Mouse (Mus musculus): ENCODE data around the gene Tardbp. TPM values are rescaled to one million over a fixed set of nuclear protein-coding genes. Genes with fewer than 3 reads are reported as not detected.

The Tardbp gene
- 892 TPM for polyA plus RNA-seq (2014; fragmentation: Illumina TruSeq; extraction: RNeasy Lipid Tissue Mini Kit (QIAGEN cat#74804); ENCODE audit: low read depth, low replicate concordance)

DNA sequence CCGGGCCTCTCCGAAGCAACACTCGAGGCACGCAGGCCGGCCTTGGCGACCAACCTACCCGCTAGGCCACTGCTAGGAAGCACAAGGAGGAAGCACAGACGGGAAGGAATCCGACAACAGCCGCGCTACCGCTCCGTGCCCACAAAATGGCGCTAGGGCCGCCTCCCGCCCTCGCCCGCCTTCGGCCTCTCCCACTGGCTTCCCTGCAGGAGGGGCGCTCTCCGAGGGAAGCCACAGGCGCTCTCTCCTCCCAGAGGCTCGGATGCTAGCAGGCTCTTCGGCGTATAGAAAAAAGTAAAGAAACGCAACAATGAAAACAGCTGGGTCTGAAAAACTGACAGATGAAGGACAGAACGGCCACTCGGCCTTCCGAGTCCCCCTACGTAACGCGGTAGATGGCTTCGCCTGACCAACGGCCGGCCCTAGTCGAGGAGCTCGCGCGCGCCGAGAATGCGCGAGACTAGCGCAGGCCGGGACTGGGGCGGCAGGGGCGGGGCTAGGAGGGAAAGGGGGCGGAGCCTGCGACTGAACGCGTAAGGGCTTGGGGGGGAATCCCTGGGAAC, at the start of gene Tardbp:
Tardbp (minus strand) TSS at position 397 of the 563 bp plus-strand sequence.

DNA sequence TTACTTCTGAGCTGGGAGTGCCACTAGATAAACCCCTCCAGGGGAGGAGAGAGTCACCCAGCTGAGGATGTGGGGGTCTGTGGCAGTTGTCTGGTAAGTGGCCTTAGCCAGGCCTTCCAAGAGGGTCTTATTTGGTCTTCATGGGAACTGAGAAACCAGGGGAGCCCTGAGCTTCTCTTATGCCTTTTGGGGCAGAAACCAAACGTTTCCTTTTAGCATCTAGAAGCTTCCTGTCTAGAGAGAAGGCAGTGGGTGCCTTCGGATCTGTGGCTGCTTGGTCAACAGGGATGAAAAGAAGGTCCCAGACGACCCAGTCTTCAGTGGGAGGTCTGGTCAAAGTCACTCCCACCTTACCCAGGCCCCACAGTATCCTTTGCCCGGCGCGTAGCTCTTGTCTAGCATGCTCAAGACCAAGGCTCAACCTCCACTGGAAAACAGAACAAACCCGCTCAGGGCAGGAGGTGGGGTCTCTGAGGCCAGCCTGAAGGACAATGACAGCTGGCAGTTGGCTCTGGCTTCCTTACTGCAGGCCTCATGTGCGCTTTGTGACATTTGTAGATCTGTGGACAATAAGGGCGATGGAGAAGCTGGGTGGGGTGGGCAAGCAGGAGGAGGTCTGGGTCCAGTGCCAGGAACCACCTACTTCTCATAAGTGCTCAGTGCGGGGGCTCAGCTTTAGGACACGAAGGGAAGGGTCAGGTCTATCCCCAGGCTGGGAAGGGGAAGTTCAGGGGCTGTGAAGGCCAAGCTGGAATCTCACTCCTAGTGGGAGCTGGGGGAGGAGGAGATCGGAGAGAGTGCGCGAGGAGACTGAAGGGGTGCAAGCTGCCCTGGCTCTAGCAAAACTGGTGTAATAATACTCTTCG, 16.7 kb upstream of the Tardbp start, which contains the start of gene Gm572:
Gm572 (plus strand) TSS at position 27 of the 866 bp plus-strand sequence.

DNA sequence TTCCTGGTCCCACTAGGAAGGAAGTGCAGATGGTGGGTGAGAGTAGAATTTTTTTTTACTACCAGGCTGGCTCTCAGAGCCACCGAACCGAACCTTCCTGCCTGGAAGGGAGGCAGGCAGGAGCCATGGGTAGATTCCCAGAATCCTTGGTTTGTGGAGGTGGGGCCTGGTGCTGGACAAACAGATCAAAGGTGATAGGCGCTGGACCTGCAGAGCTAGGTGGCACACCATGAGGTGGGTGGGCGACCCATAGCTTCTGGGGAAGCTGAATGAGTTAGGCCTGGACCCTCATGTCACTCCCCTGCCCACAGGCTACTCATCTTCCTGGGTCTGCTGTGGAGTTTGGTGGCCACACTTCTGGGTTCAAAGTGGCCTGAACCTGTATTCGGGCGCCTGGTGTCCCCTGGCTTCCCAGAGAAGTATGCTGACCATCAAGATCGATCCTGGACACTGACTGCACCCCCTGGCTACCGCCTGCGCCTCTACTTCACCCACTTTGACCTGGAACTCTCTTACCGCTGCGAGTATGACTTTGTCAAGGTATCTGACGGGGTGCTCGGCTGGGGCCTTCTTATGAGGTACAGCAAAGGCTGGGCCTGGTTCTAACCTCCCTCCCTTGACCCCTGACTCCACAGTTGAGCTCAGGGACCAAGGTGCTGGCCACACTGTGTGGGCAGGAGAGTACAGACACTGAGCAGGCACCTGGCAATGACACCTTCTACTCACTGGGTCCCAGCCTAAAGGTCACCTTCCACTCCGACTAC, 24.3 kb downstream of the Tardbp start, which contains the start of gene Masp2:
Masp2 (plus strand) TSS at position 198 of the 764 bp plus-strand sequence.

GRCm38 (mm10) chr4:148591171-148591630, 35.6 kb downstream of the Tardbp start, which contains the start of gene Srm:
Gene Srm, plus strand, starts transcription at chr4:148591503.

Other genes starting within 250 kb of the Tardbp start
- 2.8 TPM for gene Ubiad1, start 182.2 kb downstream of the Tardbp start, polyA plus RNA-seq (2014; fragmentation: Illumina TruSeq; extraction: RNeasy Lipid Tissue Mini Kit (QIAGEN cat#74804); ENCODE audit: low read depth, low replicate concordance)
- 5.2 TPM for gene Mtor, start 178.4 kb downstream of the Tardbp start, polyA plus RNA-seq (2014; fragmentation: Illumina TruSeq; extraction: RNeasy Lipid Tissue Mini Kit (QIAGEN cat#74804); ENCODE audit: low read depth, low replicate concordance)
- 8.2 TPM for gene Angptl7, start 126.6 kb downstream of the Tardbp start, polyA plus RNA-seq (2014; fragmentation: Illumina TruSeq; extraction: RNeasy Lipid Tissue Mini Kit (QIAGEN cat#74804); ENCODE audit: low read depth, low replicate concordance)
- gene Exosc10, start 68.6 kb downstream of the Tardbp start, polyA plus RNA-seq (2014; fragmentation: Illumina TruSeq; extraction: RNeasy Lipid Tissue Mini Kit (QIAGEN cat#74804); ENCODE audit: low read depth, low replicate concordance): 6.7 TPM
- not detected for gene Srm, start 35.5 kb downstream of the Tardbp start, polyA plus RNA-seq (2014; fragmentation: Illumina TruSeq; extraction: RNeasy Lipid Tissue Mini Kit (QIAGEN cat#74804); ENCODE audit: low read depth, low replicate concordance)
- gene Masp2, start 24.5 kb downstream of the Tardbp start, polyA plus RNA-seq (2014; fragmentation: Illumina TruSeq; extraction: RNeasy Lipid Tissue Mini Kit (QIAGEN cat#74804); ENCODE audit: low read depth, low replicate concordance): not detected
- not detected for gene Gm572, start 16.3 kb upstream of the Tardbp start, polyA plus RNA-seq (2014; fragmentation: Illumina TruSeq; extraction: RNeasy Lipid Tissue Mini Kit (QIAGEN cat#74804); ENCODE audit: low read depth, low replicate concordance)
- 26.8 TPM for gene Casz1, start 177.4 kb upstream of the Tardbp start, polyA plus RNA-seq (2014; fragmentation: Illumina TruSeq; extraction: RNeasy Lipid Tissue Mini Kit (QIAGEN cat#74804); ENCODE audit: low read depth, low replicate concordance)

Measured in sigmoid colon, adult 10 weeks (tissue).